Mouse (Mus musculus) heart, adult 2 months (tissue): Measurements from ENCODE around the gene Zdhhc17. TPM values are rescaled to one million over a fixed set of nuclear protein-coding genes. Genes with fewer than 3 reads are reported as not detected.
A peak's percentile ranks its signal among the peaks of the same experiment; 100 is the strongest.

Source experiments
- DNase-seq, 2 experiments: peaks; one replicate each; pipeline ENCODE4 v3.0.0; 2021
- H3K27ac ChIP-seq: fragments of 200-600 bp; 2 replicates; pipeline ENCODE4 v1.8.1; 2022
- H3K27me3 ChIP-seq: fragments of 200-500 bp; 2 replicates; pipeline ENCODE4 v1.6.1; 2012; ENCODE audit warnings: mild to moderate bottlenecking, low read length, inconsistent platforms, mixed read lengths; ENCODE audit not compliant: control insufficient read depth, insufficient read depth
- H3K36me3 ChIP-seq: fragments of 200-500 bp; 2 replicates; pipeline ENCODE4 v1.6.1; 2012; ENCODE audit warnings: low read length, inconsistent platforms; ENCODE audit not compliant: control insufficient read depth, insufficient read depth
- H3K4me1 ChIP-seq: fragments of 200-500 bp; 2 replicates; pipeline ENCODE4 v1.6.1; 2011; ENCODE audit warnings: low read length; ENCODE audit not compliant: control insufficient read depth, insufficient read depth
- H3K4me3 ChIP-seq: fragments of 200-600 bp; 2 replicates; pipeline ENCODE4 v1.8.1; 2022
- H3K79me2 ChIP-seq: fragments of 200-500 bp; replicated peaks from 2 replicates; pipeline ENCODE4 v1.6.1; 2012; ENCODE audit warnings: mild to moderate bottlenecking, inconsistent platforms, low read length, moderate library complexity, mixed read lengths; ENCODE audit not compliant: control insufficient read depth, insufficient read depth
- H3K9ac ChIP-seq: fragments of 200-500 bp; 2 replicates; pipeline ENCODE4 v1.6.1; 2012; ENCODE audit warnings: low read depth, mild to moderate bottlenecking, control low read depth, inconsistent platforms, low read length, mixed read lengths
- CTCF ChIP-seq: fragments of 200-600 bp; IDR thresholded peaks from 2 replicates; pipeline ENCODE4 v1.8.1; 2022; ENCODE audit warnings: antibody characterized with exemption, mild to moderate bottlenecking, moderate library complexity
- EP300 ChIP-seq: fragments of 200-500 bp; IDR thresholded peaks from 2 replicates; pipeline ENCODE4 v1.6.1; 2011; ENCODE audit warnings: low read depth, low read length, control low read depth; ENCODE audit not compliant: insufficient read depth
- POLR2A ChIP-seq: fragments of 200-500 bp; IDR thresholded peaks from 2 replicates; pipeline ENCODE4 v1.6.1; 2011; ENCODE audit warnings: mild to moderate bottlenecking, low read depth, low read length, control low read depth; ENCODE audit not compliant: insufficient read depth
- WGBS: fragments of 180-500 bp; shearing (Covaris S2); methylation state at CpG from one replicate; pipeline ENCODE4 v1.1.7; 2018; 5-methylcytosine and 5-hydroxymethylcytosine counted together
- intact Hi-C: fragments of 180-260 bp; cut with DNase I; formaldehyde crosslinking; loops from one replicate; pipeline ENCODE4 v1.15.1; 2025
- polyA plus RNA-seq: library from polyadenylated mRNA; depleted of rRNA; stranded (reverse); fragments of >200 nt; gene quantifications from 2 replicates; pipeline ENCODE4 v1.2.3, GENCODE M21; 2012
- total RNA-seq, 2 experiments: library from RNA; stranded (reverse); gene quantifications; 2 replicates each; pipeline ENCODE4 v1.2.3; 2021

Gene Zdhhc17
- total and polyA plus RNA-seq, 3 experiments, result 19.0 to 27.6 (median 20.5) TPM

GRCm38 (mm10) chr10:110941968-110942367 lies 68.0 kb downstream of the Zdhhc17 start:
- H3K36me3 ChIP-seq, result peaks cover 9% of the 10 kb centered on the region
- no peak for DNase-seq
- no peak overlapping the region for H3K27ac ChIP-seq
- TF ChIP-seq POLR2A (no peak), CTCF (no peak), EP300 (no peak)
- no peaks in the 10 kb centered on the region for H3K27me3 ChIP-seq
- no peak overlapping the region for H3K4me3 ChIP-seq
- WGBS, result 93% methylated on average over 11 of the region's 11 CpGs
- H3K9ac ChIP-seq, result no peak overlapping the region
- H3K4me1 ChIP-seq, result peaks cover 3% of the 10 kb centered on the region
- no peaks in the 10 kb centered on the region for H3K79me2 ChIP-seq
- intact Hi-C loops, result loop anchor here (2.0 kb wide), 1 partner anchor 15 kb away; no protein-coding TSS in a partner anchor

GRCm38 (mm10) chr10:110940740-110941398 lies 69.1 kb downstream of the Zdhhc17 start:
- TF ChIP-seq EP300, result no peak
- TF ChIP-seq CTCF, result peak; percentile 26
- no peak for TF ChIP-seq POLR2A
- Histone ChIP-seq H3K4me1 (no peaks in the 10 kb centered on the region; the same call in 1 of the 2 replicates), H3K9ac (no peak overlapping the region), H3K36me3 (peaks cover 3% of the 10 kb centered on the region; the same call in 1 of the 2 replicates), H3K79me2 (no peaks in the 10 kb centered on the region), H3K4me3 (no peak overlapping the region), H3K27ac (no peak overlapping the region), H3K27me3 (no peaks in the 10 kb centered on the region)
- WGBS, result 74% methylated on average over 13 of the region's 13 CpGs
- intact Hi-C loops, result no loop called here
- no peak for DNase-seq

DNA sequence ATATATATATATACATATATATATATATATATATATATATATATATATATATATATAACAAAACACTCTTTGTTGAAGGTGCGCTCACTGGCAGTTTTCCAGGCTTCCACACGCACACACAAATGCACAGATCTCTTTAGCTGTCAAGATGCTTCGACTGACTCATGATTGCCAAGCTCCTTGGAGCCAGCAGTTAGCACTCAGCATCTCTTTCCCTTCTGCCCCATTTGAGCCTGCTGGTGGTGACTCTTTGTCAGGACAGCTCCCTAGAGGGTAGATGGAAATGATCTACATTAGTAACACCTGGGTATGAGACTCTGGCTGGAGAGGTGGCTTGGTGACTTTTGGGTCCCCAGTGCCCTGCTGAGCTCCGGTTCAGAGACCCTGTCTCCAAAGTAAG lies 70.2 kb downstream of the Zdhhc17 start:
- intact Hi-C loops, result no loop called here
- WGBS, result 68% methylated on average over 4 of the region's 4 CpGs
- H3K9ac ChIP-seq, result no peak overlapping the region
- H3K36me3 ChIP-seq, result no peaks in the 10 kb centered on the region
- no peaks in the 10 kb centered on the region for H3K79me2 ChIP-seq
- no peak for DNase-seq
- no peak for TF ChIP-seq EP300
- no peak for TF ChIP-seq POLR2A
- no peak for TF ChIP-seq CTCF
- H3K27ac ChIP-seq, result no peak overlapping the region
- H3K4me3 ChIP-seq, result no peak overlapping the region
- peaks cover 1% of the 10 kb centered on the region; the same call in 1 of the 2 replicates for H3K4me1 ChIP-seq
- H3K27me3 ChIP-seq, result no peaks in the 10 kb centered on the region

GRCm38 (mm10) chr10:110938841-110939549 lies 70.9 kb downstream of the Zdhhc17 start:
- peak overlapping the region; percentile 12; the same call in 1 of the 2 replicates for H3K27ac ChIP-seq
- no peaks in the 10 kb centered on the region for H3K79me2 ChIP-seq
- DNase-seq, result no peak
- H3K36me3 ChIP-seq, result no peaks in the 10 kb centered on the region
- intact Hi-C loops, result no loop called here
- no peak overlapping the region for H3K4me3 ChIP-seq
- 74% methylated on average over 19 of the region's 19 CpGs for WGBS
- TF ChIP-seq EP300 (no peak), CTCF (no peak), POLR2A (no peak)
- H3K27me3 ChIP-seq, result no peaks in the 10 kb centered on the region
- H3K9ac ChIP-seq, result no peak overlapping the region
- peaks cover 1% of the 10 kb centered on the region; the same call in 1 of the 2 replicates for H3K4me1 ChIP-seq

DNA sequence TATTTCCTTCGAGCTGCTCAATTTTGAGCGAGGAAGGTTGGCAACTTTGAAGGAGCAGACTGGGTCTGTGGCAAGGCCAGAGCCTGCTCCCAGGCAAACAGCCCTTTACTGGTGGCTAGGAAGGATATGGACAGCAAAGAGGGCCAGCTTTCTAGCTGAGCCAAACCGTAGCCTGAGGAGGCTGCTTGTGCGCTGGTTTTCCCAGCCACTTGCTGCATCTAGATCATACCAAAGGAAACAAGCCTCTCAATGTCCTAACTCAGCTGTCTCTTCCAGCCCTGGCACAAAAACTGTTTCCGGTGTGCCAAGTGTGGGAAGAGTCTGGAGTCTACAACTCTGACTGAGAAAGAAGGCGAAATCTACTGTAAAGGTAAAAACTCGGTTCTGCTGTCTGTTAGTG lies 71.6 kb downstream of the Zdhhc17 start:
- no peaks in the 10 kb centered on the region for H3K36me3 ChIP-seq
- no peak overlapping the region for H3K4me3 ChIP-seq
- WGBS, result 75% methylated on average over 7 of the region's 7 CpGs
- no peaks in the 10 kb centered on the region for H3K79me2 ChIP-seq
- intact Hi-C loops, result no loop called here
- no peak overlapping the region for H3K9ac ChIP-seq
- H3K27me3 ChIP-seq, result no peaks in the 10 kb centered on the region
- TF ChIP-seq EP300, result no peak
- TF ChIP-seq POLR2A, result no peak
- no peak for TF ChIP-seq CTCF
- H3K27ac ChIP-seq, result no peak overlapping the region
- peaks cover 1% of the 10 kb centered on the region; the same call in 1 of the 2 replicates for H3K4me1 ChIP-seq
- DNase-seq, result no peak

- Histone ChIP-seq H3K4me1 (peaks cover 3% of the 10 kb centered on the region; the same call in 1 of the 2 replicates), H3K27me3 (no peaks in the 10 kb centered on the region), H3K79me2 (no peaks in the 10 kb centered on the region), H3K36me3 (no peaks in the 10 kb centered on the region), H3K27ac (no peak overlapping the region), H3K4me3 (no peak overlapping the region), H3K9ac (no peak overlapping the region)
- WGBS, result 42% methylated on average over 7 of the region's 7 CpGs
- no peak for DNase-seq
- peak; percentile 35 for TF ChIP-seq CTCF
- TF ChIP-seq EP300, result no peak
- no peak for TF ChIP-seq POLR2A
- intact Hi-C loops, result no loop called here
These were observed 74.3 kb downstream of the Zdhhc17 start for GRCm38 (mm10) chr10:110935669-110936068.
